Mouse (Mus musculus) C2C12 (cell line): ENCODE measurements around the gene Ndufaf2.

Experiments used
- CEBPB ChIP-seq: IDR thresholded peaks from one replicate; pipeline ENCODE4 v1.6.1; 2011; ENCODE audit warnings: low read depth, mild to moderate bottlenecking, control low read depth, moderate library complexity
- CTCF ChIP-seq: IDR thresholded peaks from one replicate; pipeline ENCODE4 v1.5.1; 2011; ENCODE audit not compliant: control insufficient read depth, insufficient read depth, insufficient read length
- FOSL1 ChIP-seq: IDR thresholded peaks from one replicate; pipeline ENCODE4 v1.8.0; 2011; ENCODE audit warnings: mild to moderate bottlenecking, low read length; ENCODE audit not compliant: poor library complexity, insufficient read depth, severe bottlenecking
- MAX ChIP-seq: IDR thresholded peaks from one replicate; pipeline ENCODE4 v1.6.1; 2011; ENCODE audit warnings: mild to moderate bottlenecking, control low read depth
- MYOD1 ChIP-seq: IDR thresholded peaks from one replicate; pipeline ENCODE4 v1.6.1; 2011; ENCODE audit warnings: low read depth; ENCODE audit not compliant: control insufficient read depth, insufficient read length
- MYOG ChIP-seq: IDR thresholded peaks from one replicate; pipeline ENCODE4 v1.6.1; 2011; ENCODE audit not compliant: control insufficient read depth, insufficient read length; ENCODE audit errors: extremely low read depth
- USF1 ChIP-seq: IDR thresholded peaks from one replicate; pipeline ENCODE4 v1.6.1; 2011; ENCODE audit warnings: low read depth, mild to moderate bottlenecking, control low read depth, moderate library complexity

- TF ChIP-seq CTCF (no peak), MAX (no peak), USF1 (no peak), FOSL1 (no peak), MYOD1 (no peak), CEBPB (no peak), MYOG (no peak)
These were observed 193.8 kb downstream of the Ndufaf2 start for GRCm38 (mm10) chr13:107964616-107965015.
